Mouse (Mus musculus): ENCODE data around the gene Spsb2. TPM values are rescaled to one million over a fixed set of nuclear protein-coding genes. Genes with fewer than 3 reads are reported as not detected.
A peak's percentile ranks its signal among the peaks of the same experiment; 100 is the strongest.

Spsb2 gene
- polyA plus RNA-seq, 1 experiment: 7.3 TPM

DNA sequence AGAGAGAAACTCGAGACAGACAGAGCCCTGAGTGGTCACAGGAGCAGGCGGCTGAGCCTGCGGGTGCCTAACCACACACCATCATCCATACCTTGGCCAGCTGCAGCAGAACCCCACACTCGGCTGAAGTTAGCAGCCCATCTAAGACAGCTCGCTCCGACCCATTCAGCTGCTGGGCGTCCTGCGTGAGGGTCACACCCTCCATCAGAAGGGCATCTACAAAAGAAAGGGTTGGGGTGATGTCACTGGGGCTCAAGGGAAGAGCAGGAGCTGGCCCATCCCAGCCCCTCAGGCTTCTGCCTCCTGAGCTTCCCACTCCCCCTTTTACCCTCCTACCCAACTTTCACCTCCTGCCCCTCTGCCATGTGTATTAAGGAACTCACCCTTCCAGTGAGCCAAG is 42.1 kb downstream of the Spsb2 start:
- Histone ChIP-seq H3K27ac (replicated peaks; ENCODE audit: low read depth, low read length) (no peak overlapping the region), H3K4me3 (ENCODE audit: insufficient read depth, low read depth, low read length) (no peak overlapping the region), H3K4me1 (ENCODE audit: control insufficient read depth, insufficient read depth, insufficient read length, low read length) (no peaks in the 10 kb centered on the region)

DNA sequence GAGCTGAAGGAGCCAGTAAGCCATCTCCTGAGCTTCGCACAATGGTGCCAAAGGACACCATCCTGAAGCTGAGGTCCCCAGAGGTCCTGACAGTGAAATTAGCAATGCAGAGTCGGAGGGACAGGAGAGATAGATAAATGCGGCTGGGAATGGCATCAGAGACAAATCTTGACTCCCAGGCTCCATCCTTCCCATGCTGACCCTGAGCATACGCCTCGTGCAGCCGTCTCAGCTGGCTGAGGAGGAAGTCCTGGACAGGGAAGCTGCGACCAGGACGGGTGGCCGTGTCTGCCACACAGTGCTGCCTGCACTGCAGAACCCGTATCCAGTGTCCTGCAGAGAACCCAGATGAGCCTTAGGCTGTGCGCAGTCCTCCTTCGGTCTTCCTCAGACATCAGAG is 46.2 kb downstream of the Spsb2 start:
- H3K4me1 ChIP-seq (ENCODE audit: control insufficient read depth, insufficient read depth, insufficient read length, low read length): no peaks in the 10 kb centered on the region
- no peak overlapping the region for H3K4me3 ChIP-seq (ENCODE audit: insufficient read depth, low read depth, low read length)
- H3K27ac ChIP-seq (replicated peaks; ENCODE audit: low read depth, low read length): no peak overlapping the region

- H3K27ac ChIP-seq (replicated peaks; ENCODE audit: low read depth, low read length): no peak overlapping the region
- H3K4me3 ChIP-seq (ENCODE audit: insufficient read depth, low read depth, low read length): peak overlapping the region; percentile 66; the same call in 1 of the 2 replicates
- H3K4me1 ChIP-seq (ENCODE audit: control insufficient read depth, insufficient read depth, insufficient read length, low read length): no peaks in the 10 kb centered on the region
Observed at GRCm38 (mm10) chr6:124856321-124856720, 47.9 kb downstream of the Spsb2 start.

GRCm38 (mm10) chr6:124856916-124857839 is 48.7 kb downstream of the Spsb2 start, which contains the start of gene P3h3:
TSS of gene P3h3 (minus strand) at chr6:124857752.
- peak within 1 kb of the TSS; percentile 20; the same call in 1 of the 2 replicates for H3K27ac ChIP-seq (replicated peaks; ENCODE audit: low read depth, low read length)
- no peaks in the 10 kb centered on the region for H3K4me1 ChIP-seq (ENCODE audit: control insufficient read depth, insufficient read depth, insufficient read length, low read length)
- H3K4me3 ChIP-seq (ENCODE audit: insufficient read depth, low read depth, low read length): peak within 1 kb of the TSS; percentile 66

DNA sequence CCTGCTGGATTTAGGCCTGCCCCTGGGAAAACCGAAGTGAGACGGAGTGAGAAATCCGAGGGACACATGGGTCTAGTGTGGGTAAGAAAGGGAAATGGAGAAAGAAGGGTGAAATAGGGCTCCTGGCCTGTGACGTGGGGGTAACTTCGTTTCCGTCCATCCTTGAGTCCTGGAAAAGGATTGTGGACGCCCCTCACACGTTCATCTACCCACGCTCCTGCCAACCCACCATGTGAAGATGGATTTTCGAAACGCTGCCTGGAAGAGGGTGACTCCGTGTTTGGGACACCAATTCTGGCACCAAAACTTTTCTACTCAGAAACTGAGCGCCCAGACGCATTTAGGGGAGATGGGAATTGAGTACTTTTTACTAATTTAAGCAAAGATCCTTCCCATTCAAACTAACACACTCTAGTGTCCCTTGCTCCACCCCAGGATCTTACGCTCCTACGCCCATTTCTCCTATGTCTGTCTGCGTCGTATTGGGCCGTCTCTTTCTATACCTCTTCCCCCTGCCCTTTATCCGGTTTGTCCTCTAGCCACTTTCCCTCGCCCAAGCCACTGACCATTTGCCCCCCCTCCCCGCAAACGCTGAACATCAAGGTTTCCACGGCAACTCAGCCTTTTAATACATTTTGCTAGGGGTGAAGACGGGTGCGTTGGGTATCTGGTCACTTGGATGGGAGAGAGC is 49.5 kb downstream of the Spsb2 start:
- peak overlapping the region; percentile 20; the same call in 1 of the 2 replicates for H3K27ac ChIP-seq (replicated peaks; ENCODE audit: low read depth, low read length)

DNA sequence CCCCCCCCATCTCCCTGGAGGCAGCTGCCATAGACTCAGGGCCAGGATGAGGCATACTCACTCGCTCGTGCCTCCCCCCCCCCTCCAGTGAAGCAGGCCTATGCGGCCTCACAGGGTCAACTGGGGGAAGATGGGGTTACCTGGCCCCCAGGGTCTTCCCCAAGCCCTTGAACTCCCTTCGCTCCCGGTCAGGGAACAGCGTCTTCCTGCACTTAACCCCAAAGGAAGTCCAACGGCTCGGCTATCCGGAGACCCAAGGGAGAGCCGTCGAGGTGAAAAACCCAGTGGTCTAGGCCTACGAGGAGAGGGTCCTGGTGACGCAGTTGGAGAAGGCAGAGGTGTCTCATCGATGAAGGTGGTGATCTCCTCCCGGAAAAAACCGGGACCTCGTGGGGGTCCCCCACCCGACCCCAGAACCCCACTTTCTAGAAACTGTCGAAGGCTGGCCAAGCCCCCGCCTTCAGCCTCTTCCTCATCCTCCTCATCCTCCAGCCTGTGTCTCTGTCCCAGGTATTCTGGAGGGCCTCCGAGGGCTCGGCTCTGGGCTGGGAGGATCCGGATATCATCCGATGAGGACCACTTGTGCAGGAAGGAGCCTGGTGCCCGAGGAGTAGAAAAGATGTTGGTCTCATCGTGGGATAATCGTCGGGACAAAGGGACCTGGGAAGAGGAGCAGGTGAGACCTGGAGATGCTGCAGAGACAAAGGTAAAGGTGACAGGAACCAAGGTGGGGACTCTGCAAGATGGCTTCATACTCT is 50.3 kb downstream of the Spsb2 start:
- H3K27ac ChIP-seq (replicated peaks; ENCODE audit: low read depth, low read length): no peak overlapping the region
- H3K4me3 ChIP-seq (ENCODE audit: insufficient read depth, low read depth, low read length): no peak overlapping the region
- no peaks in the 10 kb centered on the region for H3K4me1 ChIP-seq (ENCODE audit: control insufficient read depth, insufficient read depth, insufficient read length, low read length)

More for the DNA sequence above, 49.5 kb downstream of the Spsb2 start:
- Histone ChIP-seq H3K4me3 (ENCODE audit: insufficient read depth, low read depth, low read length) (peak overlapping the region; percentile 66), H3K4me1 (ENCODE audit: control insufficient read depth, insufficient read depth, insufficient read length, low read length) (no peaks in the 10 kb centered on the region)

- Histone ChIP-seq H3K4me1 (ENCODE audit: control insufficient read depth, insufficient read depth, insufficient read length, low read length) (no peaks in the 10 kb centered on the region), H3K4me3 (ENCODE audit: insufficient read depth, low read depth, low read length) (no peak overlapping the region), H3K27ac (replicated peaks; ENCODE audit: low read depth, low read length) (no peak overlapping the region)
Observed at GRCm38 (mm10) chr6:124859725-124860124, 51.3 kb downstream of the Spsb2 start.

Other genes starting within 250 kb of the Spsb2 start
- not detected in 2 replicates for gene C1rb, start 238.4 kb upstream of the Spsb2 start, polyA plus RNA-seq (2012; ENCODE audit: insufficient read depth, insufficient read length, missing spikeins)
- not detected in 2 replicates for gene C1s2, start 172.6 kb upstream of the Spsb2 start, polyA plus RNA-seq (2012; ENCODE audit: insufficient read depth, insufficient read length, missing spikeins)
- gene Lpcat3, start 145.6 kb upstream of the Spsb2 start, polyA plus RNA-seq (2012; ENCODE audit: insufficient read depth, insufficient read length, missing spikeins): 43.7 and 58.4 TPM in 2 replicates
- gene Emg1, start 96.5 kb upstream of the Spsb2 start, polyA plus RNA-seq (2012; ENCODE audit: insufficient read depth, insufficient read length, missing spikeins): 78.3 and 102 TPM in 2 replicates
- gene Phb2, start 96.3 kb upstream of the Spsb2 start, polyA plus RNA-seq (2012; ENCODE audit: insufficient read depth, insufficient read length, missing spikeins): 284 and 381 TPM in 2 replicates
- gene Ptpn6, start 69.9 kb upstream of the Spsb2 start, polyA plus RNA-seq (2012; ENCODE audit: insufficient read depth, insufficient read length, missing spikeins): 13.5 and 14.1 TPM in 2 replicates
- gene Grcc10, start 67.3 kb upstream of the Spsb2 start, polyA plus RNA-seq (2012; ENCODE audit: insufficient read depth, insufficient read length, missing spikeins): 301 and 355 TPM in 2 replicates
- not detected in 2 replicates for gene Gm45234, start 52.6 kb upstream of the Spsb2 start, polyA plus RNA-seq (2012; ENCODE audit: insufficient read depth, insufficient read length, missing spikeins)
- gene Atn1, start 52.1 kb upstream of the Spsb2 start, polyA plus RNA-seq (2012; ENCODE audit: insufficient read depth, insufficient read length, missing spikeins): 31.7 and 35.7 TPM in 2 replicates
- gene Eno2, start 39.0 kb upstream of the Spsb2 start, polyA plus RNA-seq (2012; ENCODE audit: insufficient read depth, insufficient read length, missing spikeins): 0.63 TPM in 1 of 2 replicates, not detected in the other
- not detected in 2 replicates for gene Lrrc23, start 28.9 kb upstream of the Spsb2 start, polyA plus RNA-seq (2012; ENCODE audit: insufficient read depth, insufficient read length, missing spikeins)
- gene Tpi1, start 5.6 kb downstream of the Spsb2 start, polyA plus RNA-seq (2012; ENCODE audit: insufficient read depth, insufficient read length, missing spikeins): 519 and 573 TPM in 2 replicates
- gene Usp5, start 20.8 kb downstream of the Spsb2 start, polyA plus RNA-seq (2012; ENCODE audit: insufficient read depth, insufficient read length, missing spikeins): 35.8 and 39.4 TPM in 2 replicates
- 2.4 TPM in 1 of 2 replicates, not detected in the other for gene Cdca3, start 20.9 kb downstream of the Spsb2 start, polyA plus RNA-seq (2012; ENCODE audit: insufficient read depth, insufficient read length, missing spikeins)
- gene Gnb3, start 31.6 kb downstream of the Spsb2 start, polyA plus RNA-seq (2012; ENCODE audit: insufficient read depth, insufficient read length, missing spikeins): not detected in 2 replicates
- gene P3h3, start 49.1 kb downstream of the Spsb2 start, polyA plus RNA-seq (2012; ENCODE audit: insufficient read depth, insufficient read length, missing spikeins): 2.7 and 3.8 TPM in 2 replicates
- 0.88 TPM in 1 of 2 replicates, not detected in the other for gene Gpr162, start 55.3 kb downstream of the Spsb2 start, polyA plus RNA-seq (2012; ENCODE audit: insufficient read depth, insufficient read length, missing spikeins)
- not detected in 2 replicates for gene Cd4, start 79.6 kb downstream of the Spsb2 start, polyA plus RNA-seq (2012; ENCODE audit: insufficient read depth, insufficient read length, missing spikeins)
- 12.2 and 15.1 TPM in 2 replicates for gene Lag3, start 103.0 kb downstream of the Spsb2 start, polyA plus RNA-seq (2012; ENCODE audit: insufficient read depth, insufficient read length, missing spikeins)
- gene Ptms, start 111.4 kb downstream of the Spsb2 start, polyA plus RNA-seq (2012; ENCODE audit: insufficient read depth, insufficient read length, missing spikeins): 949 and 1,236 TPM in 2 replicates
- gene Mlf2, start 122.7 kb downstream of the Spsb2 start, polyA plus RNA-seq (2012; ENCODE audit: insufficient read depth, insufficient read length, missing spikeins): 238 and 301 TPM in 2 replicates
- 74.8 and 85.4 TPM in 2 replicates for gene Cops7a, start 156.9 kb downstream of the Spsb2 start, polyA plus RNA-seq (2012; ENCODE audit: insufficient read depth, insufficient read length, missing spikeins)
- gene Pianp, start 188.0 kb downstream of the Spsb2 start, polyA plus RNA-seq (2012; ENCODE audit: insufficient read depth, insufficient read length, missing spikeins): 0.54 TPM in 1 of 2 replicates, not detected in the other
- gene Zfp384, start 200.5 kb downstream of the Spsb2 start, polyA plus RNA-seq (2012; ENCODE audit: insufficient read depth, insufficient read length, missing spikeins): 19.9 and 25.6 TPM in 2 replicates
- gene Ing4, start 231.1 kb downstream of the Spsb2 start, polyA plus RNA-seq (2012; ENCODE audit: insufficient read depth, insufficient read length, missing spikeins): 32.1 and 34.0 TPM in 2 replicates
- 5.1 and 5.5 TPM in 2 replicates for gene Acrbp, start 241.0 kb downstream of the Spsb2 start, polyA plus RNA-seq (2012; ENCODE audit: insufficient read depth, insufficient read length, missing spikeins)

Measured in brown adipose tissue, adult 24 weeks (tissue).